Mouse (Mus musculus): ENCODE results near the gene Alg13. TPM values are rescaled to one million over a fixed set of nuclear protein-coding genes. Genes with fewer than 3 reads are reported as not detected.

Alg13 gene
- total RNA-seq, 1 experiment from 2014 or later: 16.4 TPM

Other genes with a start within 250 kb of the Alg13 start
- not detected in 3 replicates for gene A730046J19Rik, start 164.1 kb upstream of the Alg13 start, total RNA-seq (2017)
- not detected in 3 replicates for gene Trpc5os, start 138.8 kb downstream of the Alg13 start, total RNA-seq (2017)